Mouse (Mus musculus): ENCODE measurements around the gene Fam227b.

GRCm38 (mm10) chr2:126033114-126033972 is 118.5 kb downstream of the Fam227b start:
- peak; percentile 21; the same call in 1 of the 2 replicates for TF ChIP-seq CTCF (IDR thresholded peaks at IDR 0.05; ENCODE audit: low read depth, low read length)
- no peak for TF ChIP-seq POLR2A (IDR thresholded peaks at IDR 0.05; ENCODE audit: extremely low read depth, insufficient read depth, low read length)
